Mouse (Mus musculus): ENCODE measurements around the gene Tbcd. TPM values are rescaled to one million over a fixed set of nuclear protein-coding genes. Genes with fewer than 3 reads are reported as not detected.

Gene Tbcd
- 32.3 and 36.9 TPM in 2 replicates for polyA plus RNA-seq (2014; fragmentation: Nextera tagmentation; extraction: Ambion mirVana)

DNA sequence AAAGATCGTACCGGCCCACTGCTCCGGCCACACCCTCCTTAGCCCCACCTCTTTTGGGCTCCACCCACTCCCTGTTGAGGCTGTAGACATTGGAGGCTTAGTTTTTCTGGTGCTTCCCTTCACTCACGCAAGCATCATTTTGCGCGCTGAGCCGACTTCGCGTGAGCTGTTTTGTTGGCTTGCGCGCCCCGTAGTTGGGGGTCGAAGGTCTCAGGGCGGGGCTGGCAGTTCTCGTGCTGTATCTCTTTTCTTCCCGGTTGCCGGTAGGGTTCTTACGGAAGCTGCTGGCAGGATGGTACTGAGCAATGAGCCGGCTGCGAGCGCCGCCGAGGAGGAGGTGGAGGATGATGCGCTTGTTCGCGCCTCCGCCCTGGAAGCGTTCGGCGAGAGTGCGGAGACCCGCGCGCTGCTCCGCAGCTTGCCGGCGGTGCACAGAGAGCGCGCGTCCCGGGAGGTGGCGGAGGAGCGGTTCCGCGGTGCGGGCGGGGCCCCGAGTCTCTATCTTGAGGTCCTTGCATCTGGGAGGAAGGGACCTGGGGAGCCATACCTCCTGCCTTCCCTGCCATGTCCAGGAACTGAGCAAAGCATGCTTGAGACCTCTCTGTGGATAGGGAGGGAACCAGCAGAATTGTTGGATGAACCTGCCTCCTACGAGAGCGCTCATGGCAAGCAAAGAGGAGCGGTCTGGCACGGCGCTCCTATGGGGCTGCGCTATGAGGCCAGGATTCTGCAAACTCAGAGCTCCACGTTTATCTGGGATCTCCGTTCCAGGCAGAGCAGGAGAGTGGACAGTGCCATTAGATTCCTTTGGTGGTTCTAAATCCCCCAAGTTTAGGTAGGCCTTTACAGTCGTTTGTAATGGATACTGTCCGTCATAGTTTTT is at the start of gene Tbcd:
TSS of gene Tbcd (plus strand) at position 197 of the 883 bp plus-strand sequence.
- DNase-seq (ENCODE audit: low spot score), result peak; percentile 95
- no peaks in the 10 kb centered on the region for H3K4me1 ChIP-seq (replicated peaks; ENCODE audit: control insufficient read depth, insufficient read depth, low read length)
- H3K27me3 ChIP-seq (ENCODE audit: control insufficient read depth, insufficient read depth, low read length), result no peaks in the 10 kb centered on the region; the same call in 1 of the 2 replicates
- ATAC-seq (ENCODE audit: low FRiP score), result peak; percentile 95
- H3K9me3 ChIP-seq (ENCODE audit: control insufficient read depth, low read length), result no peaks in the 10 kb centered on the region
- peak within 1 kb of the TSS; percentile 83 for H3K27ac ChIP-seq (ENCODE audit: low read depth, low read length)
- H3K36me3 ChIP-seq (ENCODE audit: control insufficient read depth, insufficient read depth, low read length), result no peaks in the 10 kb centered on the region
- H3K4me3 ChIP-seq (ENCODE audit: low read depth, low read length), result peak within 1 kb of the TSS; percentile 93
- H3K4me2 ChIP-seq (replicated peaks; ENCODE audit: low read depth, low read length), result peak within 1 kb of the TSS; percentile 80
- WGBS, result under 1% methylated on average over 58 of the region's 58 CpGs
- H3K9ac ChIP-seq (ENCODE audit: low read depth, low read length), result peak within 1 kb of the TSS; percentile 73

- no peak overlapping the region for H3K4me3 ChIP-seq (ENCODE audit: low read depth, low read length)
- whole genome bisulfite sequencing, result 82% methylated on average over 3 of the region's 3 CpGs
- DNase-seq (ENCODE audit: low spot score) (no peak), ATAC-seq (ENCODE audit: low FRiP score) (no peak)
- H3K9me3 ChIP-seq (ENCODE audit: control insufficient read depth, low read length), result no peaks in the 10 kb centered on the region
- H3K36me3 ChIP-seq (ENCODE audit: control insufficient read depth, insufficient read depth, low read length), result no peaks in the 10 kb centered on the region
- no peak overlapping the region for H3K4me2 ChIP-seq (replicated peaks; ENCODE audit: low read depth, low read length)
- H3K4me1 ChIP-seq (replicated peaks; ENCODE audit: control insufficient read depth, insufficient read depth, low read length), result no peaks in the 10 kb centered on the region
- no peaks in the 10 kb centered on the region for H3K27me3 ChIP-seq (ENCODE audit: control insufficient read depth, insufficient read depth, low read length)
- no peak overlapping the region for H3K27ac ChIP-seq (ENCODE audit: low read depth, low read length)
- no peak overlapping the region for H3K9ac ChIP-seq (ENCODE audit: low read depth, low read length)
Observed at GRCm38 (mm10) chr11:121407366-121408155, 44.2 kb upstream of the Tbcd start.

DNA sequence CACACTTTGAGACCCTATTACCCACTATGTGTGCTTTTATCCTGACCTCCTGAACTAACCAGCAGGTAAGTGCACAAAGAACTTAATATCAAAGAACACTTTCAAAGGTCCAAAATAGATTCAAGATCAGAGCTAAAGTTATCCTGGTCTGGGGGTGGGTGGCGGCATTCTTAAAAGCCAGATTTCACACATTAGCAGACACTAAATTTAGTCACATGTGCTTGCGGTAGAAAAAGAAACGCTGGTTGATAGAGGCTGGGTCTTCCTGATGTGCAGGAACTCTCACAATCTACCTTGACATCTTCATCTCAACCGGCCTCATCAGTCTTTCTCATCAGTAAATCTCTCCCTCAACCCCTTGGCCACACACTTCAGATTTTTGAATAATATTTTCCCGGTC is 37.0 kb upstream of the Tbcd start:
- no peak overlapping the region for H3K4me2 ChIP-seq (replicated peaks; ENCODE audit: low read depth, low read length)
- H3K9ac ChIP-seq (ENCODE audit: low read depth, low read length), result no peak overlapping the region
- H3K36me3 ChIP-seq (ENCODE audit: control insufficient read depth, insufficient read depth, low read length), result no peaks in the 10 kb centered on the region
- H3K4me3 ChIP-seq (ENCODE audit: low read depth, low read length), result no peak overlapping the region
- DNase-seq (ENCODE audit: low spot score), result no peak
- H3K27me3 ChIP-seq (ENCODE audit: control insufficient read depth, insufficient read depth, low read length), result no peaks in the 10 kb centered on the region
- WGBS, result 87% methylated on average over 5 of the region's 5 CpGs
- no peaks in the 10 kb centered on the region for H3K9me3 ChIP-seq (ENCODE audit: control insufficient read depth, low read length)
- no peak overlapping the region for H3K27ac ChIP-seq (ENCODE audit: low read depth, low read length)
- no peaks in the 10 kb centered on the region for H3K4me1 ChIP-seq (replicated peaks; ENCODE audit: control insufficient read depth, insufficient read depth, low read length)
- no peak for ATAC-seq (ENCODE audit: low FRiP score)

GRCm38 (mm10) chr11:121415351-121415750 is 36.4 kb upstream of the Tbcd start:
- H3K4me1 ChIP-seq (replicated peaks; ENCODE audit: control insufficient read depth, insufficient read depth, low read length), result no peaks in the 10 kb centered on the region
- no peak overlapping the region for H3K4me2 ChIP-seq (replicated peaks; ENCODE audit: low read depth, low read length)
- H3K36me3 ChIP-seq (ENCODE audit: control insufficient read depth, insufficient read depth, low read length), result no peaks in the 10 kb centered on the region
- no peak for DNase-seq (ENCODE audit: low spot score)
- H3K9ac ChIP-seq (ENCODE audit: low read depth, low read length), result no peak overlapping the region
- no peak overlapping the region for H3K27ac ChIP-seq (ENCODE audit: low read depth, low read length)
- H3K9me3 ChIP-seq (ENCODE audit: control insufficient read depth, low read length), result no peaks in the 10 kb centered on the region
- no peak overlapping the region for H3K4me3 ChIP-seq (ENCODE audit: low read depth, low read length)
- no peak for ATAC-seq (ENCODE audit: low FRiP score)
- no peaks in the 10 kb centered on the region for H3K27me3 ChIP-seq (ENCODE audit: control insufficient read depth, insufficient read depth, low read length)
- WGBS, result 77% methylated on average over 5 of the region's 5 CpGs

DNA sequence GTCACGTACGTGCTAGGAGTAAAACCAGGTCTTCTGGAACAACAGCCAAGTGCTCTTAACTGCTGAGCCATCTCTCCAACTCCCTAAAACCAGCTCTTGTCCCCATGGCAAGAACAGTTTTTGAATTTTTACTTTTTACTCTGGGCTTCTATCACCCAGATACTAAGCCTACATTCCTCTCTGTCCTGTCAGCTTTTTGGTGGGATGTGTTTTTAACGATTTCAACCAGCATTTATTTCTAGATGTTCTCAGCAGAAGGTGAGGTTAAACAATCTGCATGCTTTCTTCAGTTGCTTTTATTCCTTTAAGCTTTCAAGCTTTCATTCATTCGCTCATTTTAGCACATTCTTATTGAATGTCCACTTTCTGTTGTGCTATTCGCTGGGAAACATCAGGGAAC is 33.8 kb upstream of the Tbcd start:
- H3K4me3 ChIP-seq (ENCODE audit: low read depth, low read length), result no peak overlapping the region
- ATAC-seq (ENCODE audit: low FRiP score) (no peak), DNase-seq (ENCODE audit: low spot score) (no peak)
- H3K36me3 ChIP-seq (ENCODE audit: control insufficient read depth, insufficient read depth, low read length), result no peaks in the 10 kb centered on the region
- H3K9me3 ChIP-seq (ENCODE audit: control insufficient read depth, low read length), result no peaks in the 10 kb centered on the region
- no peak overlapping the region for H3K9ac ChIP-seq (ENCODE audit: low read depth, low read length)
- 87% methylated on average over 5 of the region's 5 CpGs for WGBS
- H3K4me2 ChIP-seq (replicated peaks; ENCODE audit: low read depth, low read length), result no peak overlapping the region
- no peak overlapping the region for H3K27ac ChIP-seq (ENCODE audit: low read depth, low read length)
- H3K27me3 ChIP-seq (ENCODE audit: control insufficient read depth, insufficient read depth, low read length), result no peaks in the 10 kb centered on the region
- no peaks in the 10 kb centered on the region; the same call in 1 of the 2 replicates for H3K4me1 ChIP-seq (replicated peaks; ENCODE audit: control insufficient read depth, insufficient read depth, low read length)

DNA sequence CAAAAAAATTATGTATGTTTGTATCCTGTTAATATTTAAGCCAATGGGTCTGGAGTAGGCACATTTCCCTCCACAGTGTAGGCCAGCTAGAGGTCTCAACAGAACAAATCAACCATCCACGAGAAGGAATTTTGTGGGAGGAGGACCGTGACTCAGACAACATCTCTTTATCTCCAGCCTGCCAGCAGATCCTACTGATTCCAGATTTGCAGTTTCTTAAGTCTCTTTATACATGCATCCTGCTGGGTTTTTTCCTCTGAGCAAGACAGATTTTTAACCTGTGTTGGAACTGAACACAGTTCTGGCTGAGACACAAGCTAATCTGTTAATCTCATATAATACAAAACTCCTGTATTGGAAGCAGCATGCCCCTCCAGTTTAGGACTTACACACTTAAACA is 32.8 kb upstream of the Tbcd start:
- H3K9ac ChIP-seq (ENCODE audit: low read depth, low read length), result no peak overlapping the region
- H3K9me3 ChIP-seq (ENCODE audit: control insufficient read depth, low read length), result no peaks in the 10 kb centered on the region
- WGBS, result 74% methylated on average over 2 of the region's 2 CpGs
- H3K4me2 ChIP-seq (replicated peaks; ENCODE audit: low read depth, low read length), result no peak overlapping the region
- no peaks in the 10 kb centered on the region for H3K27me3 ChIP-seq (ENCODE audit: control insufficient read depth, insufficient read depth, low read length)
- no peaks in the 10 kb centered on the region for H3K36me3 ChIP-seq (ENCODE audit: control insufficient read depth, insufficient read depth, low read length)
- H3K4me1 ChIP-seq (replicated peaks; ENCODE audit: control insufficient read depth, insufficient read depth, low read length), result no peaks in the 10 kb centered on the region; the same call in 1 of the 2 replicates
- no peak overlapping the region for H3K4me3 ChIP-seq (ENCODE audit: low read depth, low read length)
- DNase-seq (ENCODE audit: low spot score) (no peak), ATAC-seq (ENCODE audit: low FRiP score) (no peak)
- H3K27ac ChIP-seq (ENCODE audit: low read depth, low read length), result no peak overlapping the region

GRCm38 (mm10) chr11:121420379-121420778 is 31.4 kb upstream of the Tbcd start:
- Histone ChIP-seq H3K27ac (ENCODE audit: low read depth, low read length) (no peak overlapping the region), H3K27me3 (ENCODE audit: control insufficient read depth, insufficient read depth, low read length) (no peaks in the 10 kb centered on the region), H3K9ac (ENCODE audit: low read depth, low read length) (peak overlapping the region; percentile 66), H3K4me2 (replicated peaks; ENCODE audit: low read depth, low read length) (peak overlapping the region; percentile 64), H3K4me1 (replicated peaks; ENCODE audit: control insufficient read depth, insufficient read depth, low read length) (no peaks in the 10 kb centered on the region; the same call in 1 of the 2 replicates), H3K9me3 (ENCODE audit: control insufficient read depth, low read length) (no peaks in the 10 kb centered on the region), H3K36me3 (ENCODE audit: control insufficient read depth, insufficient read depth, low read length) (no peaks in the 10 kb centered on the region), H3K4me3 (ENCODE audit: low read depth, low read length) (peak overlapping the region; percentile 64)
- ATAC-seq (ENCODE audit: low FRiP score), result no peak
- DNase-seq (ENCODE audit: low spot score), result no peak
- 51% methylated on average over 5 of the region's 5 CpGs for WGBS

- H3K4me1 ChIP-seq (replicated peaks; ENCODE audit: control insufficient read depth, insufficient read depth, low read length), result no peaks in the 10 kb centered on the region; the same call in 1 of the 2 replicates
- peak within 1 kb of the TSS; percentile 74 for H3K9ac ChIP-seq (ENCODE audit: low read depth, low read length)
- H3K36me3 ChIP-seq (ENCODE audit: control insufficient read depth, insufficient read depth, low read length), result no peaks in the 10 kb centered on the region
- ATAC-seq (ENCODE audit: low FRiP score) (peak; percentile 100), DNase-seq (ENCODE audit: low spot score) (peak; percentile 100)
- WGBS, result 2% methylated on average over 28 of the region's 28 CpGs
- peak within 1 kb of the TSS; percentile 64 for H3K4me2 ChIP-seq (replicated peaks; ENCODE audit: low read depth, low read length)
- peak within 1 kb of the TSS; percentile 78 for H3K27ac ChIP-seq (ENCODE audit: low read depth, low read length)
- no peaks in the 10 kb centered on the region for H3K27me3 ChIP-seq (ENCODE audit: control insufficient read depth, insufficient read depth, low read length)
- no peaks in the 10 kb centered on the region for H3K9me3 ChIP-seq (ENCODE audit: control insufficient read depth, low read length)
- H3K4me3 ChIP-seq (ENCODE audit: low read depth, low read length), result peak within 1 kb of the TSS; percentile 64
Observed at GRCm38 (mm10) chr11:121420830-121421552, 30.8 kb upstream of the Tbcd start, which contains the start of gene Fn3krp. Gene Fn3krp, plus strand, starts transcription at chr11:121421401.

Measured in hindbrain, embryonic 11.5 days (tissue).